Mouse (Mus musculus) small intestine, adult 2 months (tissue): ENCODE results near the gene Gm12185. TPM values are rescaled to one million over a fixed set of nuclear protein-coding genes. Genes with fewer than 3 reads are reported as not detected.
A peak's percentile ranks its signal among the peaks of the same experiment; 100 is the strongest.
"Not testable (repeated sequence)": the region's sequence is repeated elsewhere in the genome, so short reads cannot be mapped to it uniquely, and the experiment has no call there.

Experiments
- H3K27ac ChIP-seq: fragments of 200-500 bp; 2 replicates; pipeline ENCODE4 v1.5.1; 2012; ENCODE audit warnings: low read depth, low read length, control low read depth, inconsistent platforms; ENCODE audit not compliant: insufficient read depth
- H3K27me3 ChIP-seq: fragments of 200-500 bp; 2 replicates; pipeline ENCODE4 v1.6.1; 2012; ENCODE audit warnings: mild to moderate bottlenecking, moderate library complexity, low read length, inconsistent platforms; ENCODE audit not compliant: control insufficient read depth, insufficient read depth
- H3K36me3 ChIP-seq: fragments of 200-500 bp; 2 replicates; pipeline ENCODE4 v1.6.1; 2012; ENCODE audit warnings: mild to moderate bottlenecking, low read length, control low read depth, inconsistent platforms; ENCODE audit not compliant: control insufficient read depth, insufficient read depth
- H3K4me1 ChIP-seq: fragments of 200-500 bp; 2 replicates; pipeline ENCODE4 v1.6.1; 2012; ENCODE audit warnings: low read length, inconsistent platforms, mixed read lengths; ENCODE audit not compliant: control insufficient read depth, insufficient read depth, insufficient read length
- H3K4me3 ChIP-seq: fragments of 200-500 bp; 2 replicates; pipeline ENCODE4 v1.5.1; 2012; ENCODE audit warnings: low read depth, mild to moderate bottlenecking, control low read depth, inconsistent platforms, low read length, moderate library complexity
- WGBS: fragments of 180-500 bp; shearing (Covaris S2); methylation state at CpG from one replicate; pipeline ENCODE4 v1.1.7; 2018; 5-methylcytosine and 5-hydroxymethylcytosine counted together
- polyA plus RNA-seq: library from polyadenylated mRNA; depleted of rRNA; stranded (reverse); fragments of >200 nt; gene quantifications from 2 replicates; pipeline ENCODE4 v1.2.3, GENCODE M21; 2012; rRNA removed

Gm12185 gene
- polyA plus RNA-seq: 0.01 and 0.13 TPM in 2 replicates

- not testable (repeated sequence) for H3K4me1 ChIP-seq, H3K36me3 ChIP-seq, H3K27me3 ChIP-seq, H3K27ac ChIP-seq, H3K4me3 ChIP-seq
- 42% methylated on average over 4 of the region's 4 CpGs for WGBS
Observed at GRCm38 (mm10) chr11:48991740-48992520, at the start of gene Gm12185. Gm12185 (minus strand) TSS chr11:48992226.

- not testable (repeated sequence) for H3K4me1 ChIP-seq, H3K4me3 ChIP-seq, H3K27me3 ChIP-seq, H3K27ac ChIP-seq, H3K36me3 ChIP-seq
Observed at GRCm38 (mm10) chr11:49012074-49012473, 20.0 kb upstream of the Gm12185 start.

- 8% methylated on average over 1 of the region's 1 CpGs for WGBS
- not testable (repeated sequence) for H3K4me3 ChIP-seq, H3K27me3 ChIP-seq, H3K27ac ChIP-seq, H3K4me1 ChIP-seq, H3K36me3 ChIP-seq
Observed at GRCm38 (mm10) chr11:49006785-49007184, 14.8 kb upstream of the Gm12185 start.

- H3K36me3 ChIP-seq, H3K4me1 ChIP-seq, H3K4me3 ChIP-seq, H3K27me3 ChIP-seq, H3K27ac ChIP-seq: not testable (repeated sequence)
- 38% methylated on average over 2 of the region's 2 CpGs for WGBS
Observed at GRCm38 (mm10) chr11:49006317-49006716, 14.3 kb upstream of the Gm12185 start.

GRCm38 (mm10) chr11:49000411-49000810 lies 8.4 kb upstream of the Gm12185 start:
- H3K4me1 ChIP-seq, H3K27me3 ChIP-seq, H3K27ac ChIP-seq, H3K36me3 ChIP-seq, H3K4me3 ChIP-seq: not testable (repeated sequence)
- WGBS: 57% methylated on average over 1 of the region's 1 CpGs

- not testable (repeated sequence) for H3K4me3 ChIP-seq, H3K27me3 ChIP-seq, H3K4me1 ChIP-seq, H3K36me3 ChIP-seq
- peak within 1 kb of the TSS; percentile 20 for H3K27ac ChIP-seq
- 8% methylated on average over 2 of the region's 2 CpGs for WGBS
Observed at GRCm38 (mm10) chr11:48994018-48994417, 2.0 kb upstream of the Gm12185 start, which contains the start of gene Tgtp1. Tgtp1 (minus strand) TSS chr11:48994172.

- H3K4me3 ChIP-seq, H3K27me3 ChIP-seq, H3K36me3 ChIP-seq, H3K27ac ChIP-seq, H3K4me1 ChIP-seq: not testable (repeated sequence)
- 75% methylated on average over 10 of the region's 10 CpGs for WGBS
Observed at GRCm38 (mm10) chr11:48993296-48993695, 1.3 kb upstream of the Gm12185 start.

- WGBS: 77% methylated on average over 2 of the region's 2 CpGs
- H3K4me3 ChIP-seq, H3K27ac ChIP-seq, H3K4me1 ChIP-seq, H3K27me3 ChIP-seq, H3K36me3 ChIP-seq: not testable (repeated sequence)
Observed at GRCm38 (mm10) chr11:48989981-48990380, 2.0 kb downstream of the Gm12185 start.

- not testable (repeated sequence) for H3K27me3 ChIP-seq, H3K27ac ChIP-seq, H3K4me1 ChIP-seq, H3K4me3 ChIP-seq, H3K36me3 ChIP-seq
- WGBS: 72% methylated on average over 2 of the region's 3 CpGs
Observed at GRCm38 (mm10) chr11:48988219-48988618, 3.8 kb downstream of the Gm12185 start.

- H3K36me3 ChIP-seq, H3K4me3 ChIP-seq, H3K27me3 ChIP-seq, H3K4me1 ChIP-seq, H3K27ac ChIP-seq: not testable (repeated sequence)
- WGBS: no CpG with 5 or more reads among the region's 3 CpGs
Observed at GRCm38 (mm10) chr11:48982848-48983247, 9.2 kb downstream of the Gm12185 start.

GRCm38 (mm10) chr11:48980052-48980451 lies 12.0 kb downstream of the Gm12185 start:
- H3K4me3 ChIP-seq, H3K36me3 ChIP-seq, H3K27me3 ChIP-seq, H3K27ac ChIP-seq, H3K4me1 ChIP-seq: not testable (repeated sequence)
- WGBS: no CpG with 5 or more reads among the region's 5 CpGs

GRCm38 (mm10) chr11:48979251-48979650 lies 12.8 kb downstream of the Gm12185 start, which contains the start of gene 9930111J21Rik1:
9930111J21Rik1 (minus strand) TSS chr11:48979398.
- not testable (repeated sequence) for H3K4me3 ChIP-seq, H3K4me1 ChIP-seq, H3K36me3 ChIP-seq, H3K27me3 ChIP-seq, H3K27ac ChIP-seq
- WGBS: no CpG with 5 or more reads among the region's 3 CpGs
